Comparison of ENCODE assay signal across 9 mouse cellular contexts in genomic region chr6:144644711-144645110, GRCm38 (mm10).
DNase-seq lines count a peak whose midpoint lies in the region; ATAC-seq and TF ChIP-seq lines count a peak whose summit lies in the region.
"Had no signal": no experiment of that assay in that cellular context is flagged by ENCODE, and none has a peak within 500 bp of the region (broad histone marks: within the 10 kb centered on the region; RNA-seq: fewer than 3 reads in every experiment).

No protein-coding gene starts in this region.

- no peak overlapping the region for H3K4me3 ChIP-seq in heart, embryonic 12.5 days
- no peak overlapping the region for H3K4me3 ChIP-seq in thymus, adult 2 months (ENCODE audit: control insufficient read depth, insufficient read depth, low read length)
- H3K4me3 ChIP-seq: stomach, embryonic 15.5 days had no signal

- H3K27me3 ChIP-seq in heart, embryonic 12.5 days (replicated peaks): no peaks in the 10 kb centered on the region
- H3K27me3 ChIP-seq in thymus, adult 2 months (ENCODE audit: control insufficient read depth, insufficient read depth, low read length): no peaks in the 10 kb centered on the region
- H3K27me3 ChIP-seq: stomach, embryonic 15.5 days had no signal

- DNase-seq in heart, adult 11 months: peak; percentile 96
- DNase-seq in CD4-positive helper T cell, adult 2 months (ENCODE audit: low read depth, low spot score): peak; percentile 57
- DNase-seq in c-Kit-positive CD71-positive TER-119-negative erythroid progenitor cells, embryonic 14.5 days (ENCODE audit: low read depth): peak; percentile 13
- peak; percentile 39 to 71 for DNase-seq in heart, postnatal 36 days
- DNase-seq in lung, postnatal 14 days: peak; percentile 78
- peak; percentile 53 for DNase-seq in thymus, adult 2 months
- no peak for DNase-seq in ovary, postnatal 14 days (ENCODE audit: low spot score)

- ATAC-seq in heart, embryonic 12.5 days (ENCODE audit: insufficient number of reproducible peaks, low FRiP score): no peak

- no peak overlapping the region for H3K9ac ChIP-seq in heart, embryonic 12.5 days
- H3K9ac ChIP-seq: stomach, embryonic 15.5 days had no signal

- TF ChIP-seq POLR2A in thymus, adult 2 months (IDR thresholded peaks at IDR 0.05; ENCODE audit: control insufficient read depth, extremely low read depth, insufficient read depth, low read length, poor library complexity): no peak

- H3K27ac ChIP-seq in heart, embryonic 12.5 days (ENCODE audit: poor library complexity, severe bottlenecking): no peak overlapping the region
- H3K27ac ChIP-seq in thymus, adult 2 months (ENCODE audit: control insufficient read depth, insufficient read depth, low read length): no peak overlapping the region
- H3K27ac ChIP-seq: stomach, embryonic 15.5 days had no signal

- intact Hi-C loops in heart, postnatal 36 days (cut with DNase I): loop anchor here (2.0 to 10.0 kb wide), 3 partner anchors 140 to 310 kb away; partner anchors contain the start of gene Sox5

- no peak overlapping the region for H3K4me2 ChIP-seq in heart, embryonic 12.5 days
- H3K4me2 ChIP-seq: stomach, embryonic 15.5 days had no signal

- peak; percentile 67; the same call in 1 of the 2 replicates for TF ChIP-seq CTCF in thymus, adult 2 months (IDR thresholded peaks at IDR 0.05; ENCODE audit: borderline replicate concordance, control insufficient read depth, extremely low read depth, insufficient read depth, low read length, poor library complexity)

- H3K9me3 ChIP-seq in heart, embryonic 12.5 days (replicated peaks): no peaks in the 10 kb centered on the region
- H3K9me3 ChIP-seq: stomach, embryonic 15.5 days had no signal

- no peaks in the 10 kb centered on the region for H3K36me3 ChIP-seq in heart, embryonic 12.5 days
- no peaks in the 10 kb centered on the region for H3K36me3 ChIP-seq in thymus, adult 2 months (ENCODE audit: control insufficient read depth, insufficient read depth, low read length)
- H3K36me3 ChIP-seq: stomach, embryonic 15.5 days had no signal

- H3K4me1 ChIP-seq in heart, embryonic 12.5 days (replicated peaks): peaks cover 27% of the 10 kb centered on the region
- H3K4me1 ChIP-seq in thymus, adult 2 months (replicated peaks; ENCODE audit: control insufficient read depth, insufficient read depth, low read length): 0 out of 2 replicates have a peak, but pooled peaks cover 2% of the 10 kb centered on the region
- H3K4me1 ChIP-seq: stomach, embryonic 15.5 days had no signal

- WGBS in heart, embryonic 12.5 days: 45% methylated on average over 4 of the region's 4 CpGs
- WGBS in thymus, adult 2 months: 87% methylated on average over 4 of the region's 4 CpGs
